Mouse (Mus musculus) frontal cortex, adult 2 months (tissue): ENCODE data around the gene Gm11037. TPM values are rescaled to one million over a fixed set of nuclear protein-coding genes. Genes with fewer than 3 reads are reported as not detected.

Experiments used
- DNase-seq, 2 experiments: peaks; one replicate each; pipeline ENCODE4 v3.0.0; 2022; ENCODE audit warnings: low spot score in 1 of 2; ENCODE audit errors: extremely low spot score in 1 of 2
- polyA plus RNA-seq: library from polyadenylated mRNA; depleted of rRNA; stranded (reverse); fragments of >200 nt; gene quantifications from 2 replicates; pipeline ENCODE4 v1.2.3, GENCODE M21; 2012; rRNA removed

Gene Gm11037
- polyA plus RNA-seq, 1 experiment = not detected

DNA sequence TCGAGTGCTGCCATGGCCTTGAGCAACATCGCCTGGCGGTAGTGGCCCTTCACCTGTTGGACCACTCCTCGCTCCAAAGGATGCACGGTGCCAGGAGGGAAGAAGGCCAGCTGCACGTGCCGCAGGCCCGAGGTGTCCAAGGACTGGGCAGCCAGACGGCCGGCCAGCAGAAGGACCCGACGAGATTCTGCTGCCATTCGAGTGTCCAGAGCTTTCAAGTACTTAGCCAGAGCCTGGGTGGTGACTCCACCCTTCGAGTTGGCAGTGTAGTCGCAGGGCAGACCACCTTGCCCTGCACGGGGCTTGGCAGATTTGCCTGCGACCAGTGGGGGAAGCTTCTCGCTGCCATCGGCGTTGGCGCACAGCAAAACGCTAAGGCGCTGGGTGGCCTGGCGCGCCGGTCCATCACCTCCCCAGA lies 45.5 kb downstream of the Gm11037 start:
- no peak for DNase-seq

DNA sequence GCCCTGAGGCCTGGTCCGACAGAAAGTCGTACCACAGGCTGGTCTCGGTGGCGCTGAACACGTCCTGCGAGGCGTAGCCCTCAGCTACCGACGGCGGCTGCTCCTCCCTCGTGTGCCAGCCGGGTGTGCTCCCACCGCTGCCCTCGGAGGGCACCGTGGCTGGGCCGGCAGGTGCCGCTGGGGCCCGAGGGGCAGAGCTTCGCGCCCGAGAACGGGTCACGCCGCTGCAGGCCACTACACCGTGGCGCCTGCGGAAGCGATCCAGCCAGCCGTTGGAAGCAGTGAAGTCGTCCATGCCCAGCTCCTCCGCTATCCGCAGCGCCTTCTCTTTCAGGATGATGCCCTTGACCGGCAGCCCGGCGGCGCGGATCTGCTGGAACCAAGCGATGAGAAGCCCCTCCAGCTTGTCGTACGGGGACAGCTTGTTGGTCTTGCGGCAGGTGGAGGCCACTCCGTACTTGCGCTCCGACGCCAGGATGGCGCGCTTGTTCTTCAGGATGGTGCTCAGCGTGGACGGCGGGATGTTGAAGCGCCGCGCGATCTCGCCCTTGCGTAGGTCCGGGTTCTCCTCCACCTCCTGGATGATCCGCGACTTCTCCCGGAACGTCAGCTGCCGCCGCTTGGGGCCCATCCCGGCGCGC lies 46.1 kb downstream of the Gm11037 start:
- DNase-seq = peak in 1 of 2 experiments; percentile 49

DNA sequence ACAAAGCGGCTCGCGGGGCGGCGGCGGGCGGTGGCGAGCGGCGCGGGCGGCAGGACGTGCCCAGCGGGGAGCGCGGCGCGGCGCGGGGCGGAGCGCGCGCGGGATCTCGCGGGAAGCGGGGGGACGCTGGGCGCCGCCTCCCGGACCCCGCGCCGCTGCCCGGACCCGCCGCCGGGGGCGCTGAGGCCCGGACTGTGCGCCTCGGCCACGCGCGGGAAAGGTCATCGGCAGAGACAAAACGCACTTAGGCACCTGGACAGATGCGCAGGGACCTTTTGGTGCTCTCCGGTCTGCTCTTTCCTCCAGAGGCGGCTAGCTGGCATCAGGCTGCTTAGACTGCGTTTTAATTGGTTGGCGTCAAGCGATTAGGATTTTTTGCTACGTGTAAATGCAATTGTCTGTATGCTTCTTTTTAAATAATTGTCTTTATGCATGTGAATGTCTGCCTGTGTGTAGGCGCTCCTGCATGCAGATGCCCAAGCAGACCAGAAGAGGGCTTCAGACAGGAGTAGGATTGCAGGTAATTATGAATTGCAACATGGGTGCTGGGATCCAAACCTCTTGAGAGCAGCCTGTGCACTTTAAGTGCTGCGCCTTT lies 46.8 kb downstream of the Gm11037 start, which contains the start of gene Cenpb:
Gene Cenpb (minus strand): TSS at position 78 of the 598 bp plus-strand sequence.
- peak; percentile 63 to 81 for DNase-seq

Other genes with a start within 250 kb of the Gm11037 start
- gene 4930402H24Rik, start 227.1 kb upstream of the Gm11037 start, polyA plus RNA-seq = 61.7 and 70.1 TPM in 2 replicates
- gene Atrn, start 227.0 kb upstream of the Gm11037 start, polyA plus RNA-seq = 52.4 and 55.7 TPM in 2 replicates
- 174 and 189 TPM in 2 replicates for gene Gfra4, start 90.4 kb upstream of the Gm11037 start, polyA plus RNA-seq
- gene Adam33, start 69.7 kb upstream of the Gm11037 start, polyA plus RNA-seq = 16.5 and 18.5 TPM in 2 replicates
- 0.23 and 0.38 TPM in 2 replicates for gene Siglec1, start 46.7 kb upstream of the Gm11037 start, polyA plus RNA-seq
- 9.7 and 10.5 TPM in 2 replicates for gene Hspa12b, start 6.2 kb upstream of the Gm11037 start, polyA plus RNA-seq
- gene 1700037H04Rik, start 26.6 kb downstream of the Gm11037 start, polyA plus RNA-seq = 104 and 114 TPM in 2 replicates
- gene Cenpb, start 46.6 kb downstream of the Gm11037 start, polyA plus RNA-seq = 73.7 and 79.6 TPM in 2 replicates
- gene Cdc25b, start 53.5 kb downstream of the Gm11037 start, polyA plus RNA-seq = 22.8 and 27.6 TPM in 2 replicates
- 9.5 and 10.0 TPM in 2 replicates for gene Spef1, start 53.8 kb downstream of the Gm11037 start, polyA plus RNA-seq
- gene Ap5s1, start 73.6 kb downstream of the Gm11037 start, polyA plus RNA-seq = 47.2 and 68.7 TPM in 2 replicates
- gene Mavs, start 100.6 kb downstream of the Gm11037 start, polyA plus RNA-seq = 8.2 and 8.6 TPM in 2 replicates
- gene Pank2, start 129.0 kb downstream of the Gm11037 start, polyA plus RNA-seq = 37.7 and 38.9 TPM in 2 replicates
- 20.3 and 21.8 TPM in 2 replicates for gene Rnf24, start 219.4 kb downstream of the Gm11037 start, polyA plus RNA-seq